Mouse (Mus musculus) cortical plate, adult 2 months (tissue): ENCODE measurements around the gene Dchs1. TPM values are rescaled to one million over a fixed set of nuclear protein-coding genes. Genes with fewer than 3 reads are reported as not detected.

ENCODE experiments used
- H3K27ac ChIP-seq: fragments of 200-500 bp; 2 replicates; pipeline ENCODE4 v1.5.1; 2012; ENCODE audit warnings: low read length, control low read depth, inconsistent platforms; ENCODE audit not compliant: insufficient read depth
- H3K4me1 ChIP-seq: fragments of 200-500 bp; 2 replicates; pipeline ENCODE4 v1.6.1; 2011; ENCODE audit warnings: low read length; ENCODE audit not compliant: control insufficient read depth, insufficient read depth
- H3K4me3 ChIP-seq: fragments of 200-500 bp; 2 replicates; pipeline ENCODE4 v1.5.1; 2011; ENCODE audit warnings: mild to moderate bottlenecking, low read length, control low read depth; ENCODE audit not compliant: insufficient read depth
- CTCF ChIP-seq: fragments of 200-500 bp; IDR thresholded peaks from 2 replicates; pipeline ENCODE4 v1.5.1; 2011; ENCODE audit warnings: mild to moderate bottlenecking, control low read depth, low read length; ENCODE audit not compliant: insufficient read depth; ENCODE audit errors: extremely low read depth
- POLR2A ChIP-seq: fragments of 200-500 bp; IDR thresholded peaks from 2 replicates; pipeline ENCODE4 v1.6.1; 2011; ENCODE audit warnings: mild to moderate bottlenecking, low read length, control low read depth; ENCODE audit not compliant: insufficient read depth; ENCODE audit errors: extremely low read depth
- polyA plus RNA-seq: library from polyadenylated mRNA; depleted of rRNA; stranded (reverse); fragments of >200 nt; gene quantifications from 2 replicates; pipeline ENCODE4 v1.2.3, GENCODE M21; 2012

The Dchs1 gene
- polyA plus RNA-seq, 1 experiment, result 4.2 TPM

DNA sequence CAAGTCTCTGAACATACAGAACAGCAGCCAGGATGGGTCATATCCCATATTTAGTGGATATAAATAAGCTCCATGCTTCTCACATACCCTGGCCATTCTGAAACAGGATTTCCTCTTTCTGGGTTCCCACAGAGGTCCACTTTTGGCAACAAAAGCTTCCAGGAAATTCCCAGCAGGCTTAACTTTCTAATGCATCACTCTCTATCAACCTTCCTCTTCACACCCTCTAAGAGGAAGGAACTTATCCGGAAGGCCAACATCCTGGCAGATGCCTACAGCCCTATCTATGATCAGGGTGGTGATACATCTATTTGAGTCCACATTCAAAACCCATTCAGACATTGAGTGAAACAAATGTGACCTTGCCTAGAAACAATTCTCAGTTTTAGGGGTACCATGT lies 20.9 kb upstream of the Dchs1 start:
- no peak overlapping the region for H3K4me3 ChIP-seq
- H3K4me1 ChIP-seq, result peaks cover 5% of the 10 kb centered on the region
- no peak for TF ChIP-seq POLR2A
- no peak overlapping the region for H3K27ac ChIP-seq

DNA sequence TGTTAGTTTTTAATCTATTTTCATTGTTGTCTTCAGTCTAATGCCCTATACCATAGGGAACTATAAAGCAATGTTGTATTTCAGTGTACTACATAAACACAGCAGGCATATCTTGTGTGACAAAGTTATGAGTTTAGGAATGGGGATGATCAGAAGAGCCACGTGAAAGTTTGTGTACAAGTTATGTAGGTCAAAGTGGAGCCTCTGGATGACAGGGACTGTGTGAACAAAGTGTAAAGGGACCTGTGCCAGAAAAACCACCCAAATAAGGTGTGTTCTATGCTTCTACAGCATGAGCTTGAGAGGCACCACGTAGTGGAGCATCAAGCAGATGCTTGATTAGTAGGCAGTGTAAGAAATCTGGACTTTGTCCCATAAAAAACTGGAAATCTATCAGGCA lies 19.3 kb upstream of the Dchs1 start:
- TF ChIP-seq POLR2A (no peak), CTCF (no peak)
- H3K27ac ChIP-seq, result no peak overlapping the region
- peaks cover 5% of the 10 kb centered on the region for H3K4me1 ChIP-seq
- H3K4me3 ChIP-seq, result no peak overlapping the region

DNA sequence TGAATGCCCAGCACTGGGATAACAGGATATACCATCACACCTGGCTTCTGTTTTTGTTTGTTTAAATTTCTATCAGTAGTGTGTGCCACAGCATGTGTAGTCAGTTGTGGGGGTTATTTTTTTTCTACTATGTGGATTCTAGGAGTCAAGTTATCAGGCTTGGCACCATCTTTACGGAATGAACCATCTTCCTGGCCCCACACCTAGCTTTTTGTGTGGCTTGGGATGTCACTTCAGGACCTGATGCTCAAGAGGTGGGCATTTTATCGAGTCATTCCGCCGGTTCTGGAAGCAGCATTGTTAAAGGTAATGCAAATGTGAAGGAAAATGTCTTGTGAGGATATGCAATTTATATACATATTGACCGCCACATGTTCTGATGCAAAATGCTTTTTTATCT lies 18.7 kb upstream of the Dchs1 start:
- Histone ChIP-seq H3K4me1 (peaks cover 5% of the 10 kb centered on the region), H3K4me3 (no peak overlapping the region), H3K27ac (no peak overlapping the region)
- no peak for TF ChIP-seq POLR2A
- no peak for TF ChIP-seq CTCF

DNA sequence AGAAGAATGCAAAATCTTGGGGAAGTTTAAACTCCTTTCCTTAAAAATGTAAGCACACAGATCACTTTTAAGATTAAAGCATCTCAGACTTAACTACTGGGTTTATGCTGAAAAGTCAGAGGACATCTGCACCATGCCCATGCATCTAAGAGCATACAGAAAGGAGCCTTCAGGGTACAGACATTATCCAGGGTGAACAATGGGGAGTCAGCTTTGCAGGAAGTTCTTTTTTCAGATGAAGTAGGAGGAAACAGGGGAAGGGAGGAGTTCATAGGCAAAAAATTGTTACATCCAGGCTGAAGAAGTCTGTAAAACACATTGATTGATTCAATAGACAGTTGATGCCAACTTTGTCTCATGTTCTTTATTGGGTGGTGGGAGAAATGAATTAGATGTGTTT lies 16.0 kb upstream of the Dchs1 start:
- no peak overlapping the region for H3K27ac ChIP-seq
- H3K4me1 ChIP-seq, result peaks cover 1% of the 10 kb centered on the region; the same call in 1 of the 2 replicates
- no peak overlapping the region for H3K4me3 ChIP-seq
- TF ChIP-seq CTCF (no peak), POLR2A (no peak)

DNA sequence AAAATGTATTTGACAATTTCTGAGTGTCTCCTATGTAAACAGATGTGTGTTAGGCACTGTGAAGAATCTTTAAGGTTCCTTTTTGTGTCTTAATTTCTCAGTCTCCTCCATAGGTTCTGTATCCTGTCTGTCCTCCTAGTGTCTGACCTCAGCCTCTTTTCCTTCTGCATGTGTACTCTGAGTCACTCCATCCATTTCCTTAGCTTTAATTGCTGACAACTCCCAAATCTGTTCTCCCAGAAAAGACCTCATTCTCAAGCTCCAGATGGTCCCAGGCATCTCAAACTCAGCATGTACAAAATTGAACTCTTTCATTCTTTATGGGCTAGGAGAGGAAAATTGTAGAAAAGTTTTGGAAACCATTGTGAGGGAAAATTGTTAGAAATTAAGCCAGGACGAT lies 15.3 kb upstream of the Dchs1 start:
- Histone ChIP-seq H3K4me1 (no peaks in the 10 kb centered on the region; the same call in 1 of the 2 replicates), H3K27ac (no peak overlapping the region), H3K4me3 (no peak overlapping the region)
- TF ChIP-seq POLR2A, result no peak
- no peak for TF ChIP-seq CTCF

DNA sequence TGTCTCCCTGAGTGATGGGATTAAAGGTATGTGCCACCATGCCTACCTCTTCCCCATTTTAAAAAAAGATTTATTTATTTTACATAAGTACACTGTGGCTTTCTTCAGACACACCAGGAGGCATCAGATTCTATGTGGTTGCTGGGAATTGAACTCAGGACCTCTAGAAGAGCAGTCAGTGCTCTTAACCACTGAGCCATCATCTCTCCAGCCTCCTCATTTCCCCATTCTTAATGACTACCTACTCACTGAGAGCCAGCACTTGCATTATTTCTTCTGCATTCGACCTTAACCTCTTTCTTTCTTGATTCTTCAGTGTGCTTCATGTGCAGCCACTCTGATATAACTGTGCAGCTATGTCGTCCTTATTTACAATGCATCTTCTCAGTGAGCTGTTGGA lies 14.9 kb upstream of the Dchs1 start:
- no peak overlapping the region for H3K27ac ChIP-seq

DNA sequence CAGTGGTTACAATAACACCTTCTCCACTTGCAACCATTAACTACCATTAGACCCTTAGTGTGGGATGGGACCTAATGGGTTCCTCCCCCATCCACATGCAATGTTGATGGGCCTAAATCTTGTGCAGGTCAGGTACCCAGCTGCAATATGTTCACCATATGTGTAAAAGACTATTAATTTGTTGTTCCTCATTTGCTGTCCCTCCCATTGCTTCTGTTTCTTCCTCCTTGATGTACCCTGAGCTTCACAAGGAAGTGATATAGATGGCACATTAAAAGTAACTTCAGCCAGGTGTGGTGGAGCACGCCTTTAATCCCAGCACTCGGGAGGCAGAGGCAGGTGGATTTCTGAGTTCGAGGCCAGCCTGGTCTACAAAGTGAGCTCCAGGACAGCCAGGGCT lies 9.5 kb upstream of the Dchs1 start:
- TF ChIP-seq POLR2A (no peak), CTCF (no peak)
- Histone ChIP-seq H3K4me1 (no peaks in the 10 kb centered on the region), H3K27ac (no peak overlapping the region), H3K4me3 (no peak overlapping the region)

More for the DNA sequence above, 14.9 kb upstream of the Dchs1 start:
- no peak overlapping the region for H3K4me3 ChIP-seq
- TF ChIP-seq CTCF, result no peak
- no peak for TF ChIP-seq POLR2A
- H3K4me1 ChIP-seq, result no peaks in the 10 kb centered on the region; the same call in 1 of the 2 replicates

DNA sequence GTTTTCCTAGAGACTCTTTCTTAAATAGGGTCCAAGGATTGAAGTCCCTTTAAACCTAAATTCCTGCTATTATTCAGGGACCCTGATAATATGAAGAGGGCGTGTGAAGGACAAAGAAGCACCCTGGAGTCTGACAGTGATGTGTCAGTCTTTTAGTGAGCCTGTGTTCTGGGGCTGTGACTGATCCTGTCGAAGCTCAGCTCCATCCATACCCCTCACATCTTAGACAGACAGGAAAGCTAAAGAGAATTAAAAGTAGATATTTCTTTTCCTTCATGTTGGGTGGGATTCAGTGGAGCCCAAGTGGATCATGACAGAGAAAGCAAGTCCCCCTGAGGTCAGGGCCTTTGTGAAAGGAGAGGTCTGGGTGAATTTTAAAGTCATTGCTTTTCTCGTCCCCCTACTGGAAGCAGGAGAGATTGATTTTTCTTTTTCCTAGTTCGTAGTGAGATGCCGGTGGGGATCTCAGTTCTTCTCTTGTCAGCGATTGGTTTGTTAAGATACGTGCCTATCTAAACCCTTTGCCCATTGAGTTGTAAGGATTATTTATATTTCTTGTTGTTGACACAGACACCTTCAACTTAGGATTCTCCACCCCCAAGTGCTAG lies 8.4 kb upstream of the Dchs1 start:
- TF ChIP-seq POLR2A (no peak), CTCF (no peak)
- H3K4me3 ChIP-seq, result no peak overlapping the region
- no peak overlapping the region for H3K27ac ChIP-seq

DNA sequence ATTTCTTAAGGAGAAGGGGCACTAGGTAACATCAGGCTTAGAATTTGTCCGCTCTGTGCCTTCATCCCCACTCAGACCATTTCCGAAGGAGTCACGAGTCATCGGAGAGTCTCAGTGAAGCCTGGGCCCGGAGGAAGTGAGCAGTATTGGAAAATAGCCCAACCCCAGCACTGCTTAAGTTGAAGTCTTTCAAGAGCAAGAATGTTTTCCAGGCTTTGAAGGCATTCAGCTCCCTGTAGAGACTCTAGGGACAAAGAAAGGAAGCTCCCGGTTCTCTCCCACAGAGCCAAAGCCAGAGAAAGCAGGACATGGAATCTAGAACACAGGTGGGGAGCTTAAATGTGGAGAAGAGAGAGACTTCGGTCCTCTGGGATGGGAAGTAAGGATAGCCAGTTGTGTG lies 6.2 kb upstream of the Dchs1 start:
- Histone ChIP-seq H3K4me3 (no peak overlapping the region), H3K4me1 (no peaks in the 10 kb centered on the region), H3K27ac (no peak overlapping the region)
- TF ChIP-seq POLR2A (no peak), CTCF (no peak)

More for the DNA sequence above, 8.4 kb upstream of the Dchs1 start:
- H3K4me1 ChIP-seq, result no peaks in the 10 kb centered on the region

DNA sequence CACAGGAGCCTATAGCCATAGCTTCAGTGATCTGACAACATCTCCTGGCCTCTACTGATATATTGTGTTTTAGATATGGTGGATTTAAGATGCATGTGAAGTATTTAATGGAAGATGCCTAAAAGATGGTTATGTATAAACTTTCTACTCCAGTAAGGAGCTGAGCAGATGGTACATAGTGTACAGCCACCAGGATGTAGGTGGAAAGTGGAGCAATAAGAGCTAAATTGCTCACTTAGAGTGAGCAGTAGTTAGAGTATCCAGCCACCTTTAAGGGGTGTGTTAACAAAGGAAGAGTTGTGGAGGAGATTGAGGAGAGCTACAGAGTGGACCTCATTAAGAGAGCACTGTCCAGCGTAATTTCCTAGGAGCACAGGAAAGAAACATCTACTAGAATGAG lies 3.7 kb upstream of the Dchs1 start:
- no peak for TF ChIP-seq POLR2A
- no peak for TF ChIP-seq CTCF
- H3K4me1 ChIP-seq, result no peaks in the 10 kb centered on the region
- H3K4me3 ChIP-seq, result no peak overlapping the region
- no peak overlapping the region for H3K27ac ChIP-seq
